Mouse (Mus musculus) limb, embryonic 14.5 days (tissue): ENCODE data around the gene Tlx2. TPM values are rescaled to one million over a fixed set of nuclear protein-coding genes. Genes with fewer than 3 reads are reported as not detected.
A peak's percentile ranks its signal among the peaks of the same experiment; 100 is the strongest.

Source experiments
- ATAC-seq: fragments of 200-750 bp; cut with Nextera tagmentation; 2 replicates; pipeline ENCODE4 v1.8.0; 2017; ENCODE audit warnings: low read depth, moderate number of reproducible peaks, moderate TSS enrichment; ENCODE audit not compliant: low FRiP score
- DNase-seq: peaks from one replicate; pipeline ENCODE4 v3.0.0-alpha.2; 2015; ENCODE audit warnings: low spot score
- H3K27ac ChIP-seq: fragments of 300-500 bp; sonication (generic); replicated peaks from 2 replicates; pipeline ENCODE4 v1.5.1; 2014; ENCODE audit warnings: low read depth, mild to moderate bottlenecking, low read length, moderate library complexity, mixed read lengths
- H3K27me3 ChIP-seq: fragments of 300-500 bp; sonication (generic); 2 replicates; pipeline ENCODE4 v1.6.1; 2014; ENCODE audit warnings: low read length, mixed read lengths; ENCODE audit not compliant: control insufficient read depth, insufficient read depth
- H3K36me3 ChIP-seq: fragments of 300-500 bp; sonication (generic); 2 replicates; pipeline ENCODE4 v1.6.1; 2014; ENCODE audit warnings: mild to moderate bottlenecking, low read length, moderate library complexity, mixed read lengths; ENCODE audit not compliant: control insufficient read depth, insufficient read depth
- H3K4me1 ChIP-seq: fragments of 300-500 bp; sonication (generic); 2 replicates; pipeline ENCODE4 v1.6.1; 2014; ENCODE audit warnings: antibody characterized with exemption, low read length, mixed read lengths; ENCODE audit not compliant: control insufficient read depth, insufficient read depth
- H3K4me2 ChIP-seq: fragments of 300-500 bp; sonication (generic); replicated peaks from 2 replicates; pipeline ENCODE4 v1.6.1; 2014; ENCODE audit warnings: low read depth, mild to moderate bottlenecking, low read length, moderate library complexity; ENCODE audit not compliant: severe bottlenecking
- H3K4me3 ChIP-seq: fragments of 300-500 bp; sonication (generic); replicated peaks from 2 replicates; pipeline ENCODE4 v1.5.1; 2014; ENCODE audit warnings: low read length
- H3K9ac ChIP-seq: fragments of 300-500 bp; sonication (generic); 2 replicates; pipeline ENCODE4 v1.6.1; 2014; ENCODE audit warnings: mild to moderate bottlenecking, low read depth, low read length, moderate library complexity; ENCODE audit not compliant: severe bottlenecking
- H3K9me3 ChIP-seq: fragments of 300-500 bp; sonication (generic); 2 replicates; pipeline ENCODE4 v1.6.1; 2016; ENCODE audit warnings: low read length; ENCODE audit not compliant: control insufficient read depth
- POLR2A ChIP-seq: fragments of 200-500 bp; IDR thresholded peaks from 2 replicates; pipeline ENCODE4 v1.8.0; 2012; ENCODE audit warnings: inconsistent platforms, mild to moderate bottlenecking, moderate library complexity, borderline replicate concordance; ENCODE audit not compliant: insufficient read depth, insufficient read length; ENCODE audit errors: extremely low read depth
- WGBS: fragments of 180-500 bp; shearing (Covaris S2); extraction: QIAGEN DNeasy Blood & Tissue Kit; methylation state at CpG from one replicate; pipeline ENCODE4 v1.1.7; 2014; 5-methylcytosine and 5-hydroxymethylcytosine counted together
- polyA plus RNA-seq, 2 experiments: library from polyadenylated mRNA; depleted of rRNA in 1 of 2; stranded (reverse) in 1 of 2; unstranded in 1 of 2; fragments of >200 nt; fragmentation: Nextera tagmentation in 1 of 2; extraction: Ambion mirVana in 1 of 2; gene quantifications; 2 replicates each; pipeline versions ENCODE4 v1.2.1 to v1.2.3; 2012 to 2014

Tlx2 gene
- polyA plus RNA-seq, 2 experiments, result 0.08 TPM; not detected in 1

DNA sequence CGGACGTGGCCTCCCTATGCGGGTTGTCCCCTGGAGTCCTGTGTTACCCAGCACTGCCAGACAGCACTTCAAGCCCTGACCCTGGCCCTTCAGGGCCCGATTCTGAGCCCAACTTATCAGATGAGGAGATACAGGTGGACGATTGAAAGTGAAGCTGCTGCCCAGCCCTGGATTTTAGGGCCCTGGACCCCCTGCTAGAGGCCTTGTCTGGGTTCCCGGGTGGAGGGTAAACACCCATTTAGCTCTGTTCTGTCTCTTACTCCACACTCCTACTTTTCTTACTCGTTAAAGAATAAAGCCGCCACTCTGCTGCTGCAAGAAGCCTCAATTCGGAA lies 17.8 kb upstream of the Tlx2 start:
- Histone ChIP-seq H3K4me2 (peak overlapping the region; percentile 25; the same call in 1 of the 2 replicates), H3K27ac (no peak overlapping the region), H3K36me3 (no peaks in the 10 kb centered on the region), H3K4me1 (peaks cover 8% of the 10 kb centered on the region; the same call in 1 of the 2 replicates), H3K27me3 (peaks cover 60% of the 10 kb centered on the region), H3K9me3 (no peaks in the 10 kb centered on the region), H3K9ac (no peak overlapping the region; the same call in 1 of the 2 replicates), H3K4me3 (peak overlapping the region; percentile 11)
- DNase-seq (no peak), ATAC-seq (no peak)
- 10% methylated on average over 9 of the region's 9 CpGs for WGBS
- TF ChIP-seq POLR2A, result no peak

DNA sequence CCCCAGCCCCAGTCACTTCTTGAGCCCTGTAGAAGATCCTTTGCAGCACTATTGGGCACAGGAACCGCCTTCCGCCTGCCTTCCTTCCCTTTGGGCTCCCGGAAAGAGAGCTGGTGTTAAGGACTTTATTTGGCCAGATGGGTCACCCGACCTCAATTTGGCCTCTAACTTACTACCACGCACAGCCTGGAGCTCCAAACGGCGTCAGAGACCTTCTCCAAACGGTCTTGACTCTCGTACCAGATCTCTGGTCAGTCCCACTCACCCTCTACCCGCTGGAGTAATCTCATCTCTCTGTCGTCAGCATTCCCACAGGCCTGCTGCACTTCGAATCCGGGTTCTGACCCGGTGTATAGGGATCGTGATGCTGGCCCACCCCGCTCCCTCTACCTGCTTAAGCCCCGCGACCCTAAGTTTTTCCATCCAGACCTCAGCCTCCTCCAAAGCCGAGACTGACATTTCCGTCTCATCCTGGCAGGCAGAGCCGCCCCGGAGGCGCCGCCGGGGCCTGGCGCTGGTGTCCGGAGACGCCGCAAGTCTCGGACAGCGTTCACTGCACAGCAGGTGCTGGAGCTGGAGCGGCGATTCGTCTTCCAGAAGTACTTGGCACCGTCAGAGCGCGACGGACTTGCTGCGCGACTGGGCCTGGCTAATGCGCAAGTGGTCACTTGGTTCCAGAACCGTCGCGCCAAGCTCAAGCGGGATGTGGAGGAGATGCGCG lies 17.3 kb upstream of the Tlx2 start:
- no peak overlapping the region for H3K27ac ChIP-seq
- peaks cover 60% of the 10 kb centered on the region for H3K27me3 ChIP-seq
- H3K4me1 ChIP-seq, result peaks cover 8% of the 10 kb centered on the region; the same call in 1 of the 2 replicates
- ATAC-seq (no peak), DNase-seq (no peak)
- H3K4me2 ChIP-seq, result peak overlapping the region; percentile 25
- H3K9me3 ChIP-seq, result no peaks in the 10 kb centered on the region
- H3K9ac ChIP-seq, result peak overlapping the region; percentile 9; the same call in 1 of the 2 replicates
- no peaks in the 10 kb centered on the region; the same call in 1 of the 2 replicates for H3K36me3 ChIP-seq
- 1% methylated on average over 47 of the region's 47 CpGs for WGBS
- H3K4me3 ChIP-seq, result peak overlapping the region; percentile 11
- no peak for TF ChIP-seq POLR2A

DNA sequence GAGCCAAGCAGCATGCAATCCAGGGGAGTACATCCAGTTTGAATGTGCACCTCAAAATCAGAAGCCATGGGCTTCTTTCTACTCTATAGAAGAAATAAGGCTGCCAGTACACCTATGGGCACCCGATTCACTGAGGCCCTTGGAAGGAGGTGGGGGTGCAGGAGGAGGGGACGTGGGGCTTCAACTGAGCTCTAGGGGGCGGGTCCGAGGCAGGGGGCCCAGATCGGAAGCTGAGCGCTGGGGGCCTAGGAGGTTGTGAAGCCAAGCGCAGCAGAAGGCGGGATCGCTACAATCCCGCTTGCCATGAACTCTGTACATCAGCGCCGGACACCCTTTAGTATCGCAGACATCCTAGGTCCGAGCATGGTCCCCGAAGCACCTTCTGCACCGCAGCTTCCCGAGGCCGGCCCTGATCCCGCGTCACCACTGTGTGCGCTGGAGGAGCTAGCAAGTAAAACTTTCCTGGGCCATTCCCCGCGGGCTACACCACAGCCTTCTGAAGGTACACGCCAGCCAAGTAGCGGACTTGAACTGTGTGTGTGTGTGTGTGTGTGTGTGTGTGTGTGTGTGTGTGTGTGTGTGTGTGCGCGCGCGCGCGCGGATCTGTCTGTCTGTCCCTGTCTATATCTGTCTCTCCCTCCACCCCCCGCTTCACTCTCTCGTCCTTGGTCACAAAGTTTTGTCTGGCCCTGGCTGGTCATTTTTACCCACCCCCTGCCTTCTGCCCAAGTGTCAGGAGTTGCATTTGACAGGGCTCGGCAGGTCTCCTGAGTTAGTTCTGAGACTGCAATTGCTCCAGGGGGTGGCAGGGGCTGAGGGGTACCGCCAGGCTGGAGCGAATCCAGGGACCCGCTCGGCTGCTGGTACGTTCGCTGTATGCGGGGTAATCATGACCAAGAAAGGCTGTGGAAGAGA lies 16.3 kb upstream of the Tlx2 start, which contains the start of gene Lbx2:
Gene Lbx2, plus strand, starts transcription at position 247 of the 915 bp plus-strand sequence.
- no peak for TF ChIP-seq POLR2A
- DNase-seq, result no peak
- peak within 1 kb of the TSS; percentile 29 for H3K4me3 ChIP-seq
- no peak within 1 kb of the TSS for H3K27ac ChIP-seq
- peak within 1 kb of the TSS; percentile 49 for H3K4me2 ChIP-seq
- H3K36me3 ChIP-seq, result peaks cover 7% of the 10 kb centered on the region; the same call in 1 of the 2 replicates
- WGBS, result 4% methylated on average over 42 of the region's 42 CpGs
- H3K9ac ChIP-seq, result peak within 1 kb of the TSS; percentile 9; the same call in 1 of the 2 replicates
- ATAC-seq, result no peak
- H3K27me3 ChIP-seq, result peaks cover 60% of the 10 kb centered on the region
- H3K9me3 ChIP-seq, result no peaks in the 10 kb centered on the region
- peaks cover 8% of the 10 kb centered on the region; the same call in 1 of the 2 replicates for H3K4me1 ChIP-seq

DNA sequence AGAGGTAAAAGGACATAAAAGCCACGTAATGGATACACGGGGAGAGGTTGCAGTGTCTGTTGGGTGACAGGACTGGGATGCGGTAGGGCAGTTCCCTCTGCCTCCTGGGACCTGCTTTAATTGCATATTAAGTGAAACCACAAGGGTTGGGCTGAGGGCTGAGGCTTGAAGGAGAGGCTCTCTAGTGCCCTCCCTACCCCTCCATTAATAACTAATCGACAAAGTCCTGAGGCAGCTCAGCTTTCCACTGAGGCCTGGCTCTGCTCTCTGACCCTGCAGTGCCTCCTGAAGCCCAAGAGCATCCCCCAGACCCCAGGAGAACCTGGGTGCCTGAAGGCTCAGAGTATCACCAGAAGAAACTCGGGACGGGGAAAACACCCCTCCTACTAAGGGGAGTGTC lies 14.4 kb upstream of the Tlx2 start:
- 6% methylated on average over 6 of the region's 6 CpGs for WGBS
- H3K4me1 ChIP-seq, result peaks cover 8% of the 10 kb centered on the region; the same call in 1 of the 2 replicates
- no peak overlapping the region for H3K4me3 ChIP-seq
- H3K27me3 ChIP-seq, result peaks cover 60% of the 10 kb centered on the region
- no peaks in the 10 kb centered on the region for H3K9me3 ChIP-seq
- H3K9ac ChIP-seq, result no peak overlapping the region
- H3K4me2 ChIP-seq, result no peak overlapping the region
- ATAC-seq (no peak), DNase-seq (no peak)
- no peak for TF ChIP-seq POLR2A
- peaks cover 26% of the 10 kb centered on the region for H3K36me3 ChIP-seq
- H3K27ac ChIP-seq, result no peak overlapping the region

DNA sequence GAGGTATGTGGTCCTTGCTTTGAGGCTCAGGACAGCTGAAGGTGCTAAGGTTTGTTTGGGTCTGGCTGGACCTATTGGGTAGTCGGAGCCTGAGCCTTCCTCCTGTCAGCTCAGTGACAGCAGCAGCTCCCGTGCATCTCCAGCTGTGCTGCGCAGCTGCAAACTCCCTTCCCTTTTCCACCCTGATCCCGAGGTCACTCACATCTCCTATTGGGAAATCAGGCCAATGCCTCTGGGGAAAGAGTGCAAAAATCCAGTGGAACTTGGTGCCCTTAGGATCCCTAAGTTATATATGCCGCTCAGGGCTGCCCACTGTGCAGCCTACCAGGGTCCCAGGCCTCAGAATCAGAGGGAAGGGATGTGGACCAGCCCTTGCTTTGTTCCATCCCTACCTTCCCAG lies 13.4 kb upstream of the Tlx2 start:
- Histone ChIP-seq H3K27me3 (peaks cover 52% of the 10 kb centered on the region), H3K9me3 (no peaks in the 10 kb centered on the region), H3K36me3 (peaks cover 26% of the 10 kb centered on the region), H3K4me3 (no peak overlapping the region), H3K4me1 (peaks cover 12% of the 10 kb centered on the region; the same call in 1 of the 2 replicates), H3K9ac (peak overlapping the region; percentile 2; the same call in 1 of the 2 replicates), H3K4me2 (no peak overlapping the region), H3K27ac (no peak overlapping the region)
- ATAC-seq (no peak), DNase-seq (no peak)
- WGBS, result 29% methylated on average over 5 of the region's 5 CpGs
- no peak for TF ChIP-seq POLR2A
